In genomic region chr10:127350594-127351284, GRCm38 (mm10) we compare ENCODE assay signal across 8 mouse cellular contexts. TPM values are rescaled to one million over a fixed set of nuclear protein-coding genes. Genes with fewer than 3 reads are reported as not detected.
DNase-seq lines count a peak whose midpoint lies in the region; ATAC-seq and TF ChIP-seq lines count a peak whose summit lies in the region.

No protein-coding gene starts in this region.

- ATAC-seq in heart, embryonic 11.5 days (replicated peaks; ENCODE audit: insufficient number of reproducible peaks, low FRiP score, low TSS enrichment), result peak; percentile 70
- peak; percentile 71 for ATAC-seq in kidney, embryonic 15.5 days (replicated peaks; ENCODE audit: low FRiP score)
- ATAC-seq in liver, embryonic 14.5 days (ENCODE audit: insufficient read depth), result peak; percentile 56

- H3K9ac ChIP-seq in heart, embryonic 11.5 days (ENCODE audit: low read depth, low read length), result peak overlapping the region; percentile 59; the same call in 1 of the 2 replicates
- H3K9ac ChIP-seq in kidney, embryonic 15.5 days, result peak overlapping the region; percentile 24; the same call in 1 of the 2 replicates
- H3K9ac ChIP-seq in liver, embryonic 14.5 days (replicated peaks), result no peak overlapping the region

- no peaks in the 10 kb centered on the region for H3K4me1 ChIP-seq in heart, embryonic 11.5 days (ENCODE audit: control insufficient read depth, insufficient read depth, low read length)
- peaks cover 10% of the 10 kb centered on the region for H3K4me1 ChIP-seq in kidney, embryonic 15.5 days
- no peaks in the 10 kb centered on the region; a peak in 1 of 4 replicates for H3K4me1 ChIP-seq in liver, embryonic 14.5 days (replicated peaks; ENCODE audit: control insufficient read depth in 2 of 2, insufficient read depth in 2 of 2, low read length in 1 of 2)

- no peaks in the 10 kb centered on the region for H3K9me3 ChIP-seq in heart, embryonic 11.5 days (replicated peaks; ENCODE audit: control insufficient read depth, low read length)
- no peaks in the 10 kb centered on the region for H3K9me3 ChIP-seq in kidney, embryonic 15.5 days (replicated peaks)
- H3K9me3 ChIP-seq in liver, embryonic 14.5 days (ENCODE audit: control insufficient read depth, low read length), result no peaks in the 10 kb centered on the region

- no peak for TF ChIP-seq EP300 in liver, embryonic 14.5 days (IDR thresholded peaks at IDR 0.05; ENCODE audit: low read depth)

- H3K36me3 ChIP-seq in heart, embryonic 11.5 days (ENCODE audit: control insufficient read depth, insufficient read depth, low read length), result no peaks in the 10 kb centered on the region
- H3K36me3 ChIP-seq in kidney, embryonic 15.5 days, result no peaks in the 10 kb centered on the region
- no peaks in the 10 kb centered on the region for H3K36me3 ChIP-seq in liver, embryonic 14.5 days (replicated peaks; ENCODE audit: control insufficient read depth, insufficient read depth, low read depth)

- TF ChIP-seq CTCF in liver, embryonic 14.5 days (IDR thresholded peaks at IDR 0.05; ENCODE audit: low read depth), result peak; percentile 91

- peak; percentile 81 for DNase-seq in A20 (ENCODE audit: low read depth, low spot score)
- DNase-seq in T-cell, adult 2 months (ENCODE audit: low spot score), result peak; percentile 79
- DNase-seq in embryo, embryonic 11 days, result peak; percentile 86
- peak in 1 of 3 experiments; percentile 41 for DNase-seq in liver, embryonic 14.5 days (ENCODE audit: low read depth in 3 of 3, low spot score in 3 of 3)
- peak; percentile 72 for DNase-seq in neural tube, embryonic 10.5 days (ENCODE audit: extremely low spot score, low spot score)
- peak; percentile 83 for DNase-seq in testis, postnatal 10 days (ENCODE audit: low spot score)

- H3K27me3 ChIP-seq in heart, embryonic 11.5 days (ENCODE audit: control insufficient read depth, insufficient read depth, low read length), result peaks cover 11% of the 10 kb centered on the region
- H3K27me3 ChIP-seq in kidney, embryonic 15.5 days, result peaks cover 4% of the 10 kb centered on the region; the same call in 1 of the 2 replicates
- no peaks in the 10 kb centered on the region; the same call in 1 of the 2 replicates for H3K27me3 ChIP-seq in liver, embryonic 14.5 days (ENCODE audit: control insufficient read depth, insufficient read depth, low read length)

- H3K4me3 ChIP-seq in heart, embryonic 11.5 days (ENCODE audit: low read depth, low read length), result peak overlapping the region; percentile 18; the same call in 1 of the 2 replicates
- peak overlapping the region; percentile 31 for H3K4me3 ChIP-seq in kidney, embryonic 15.5 days (replicated peaks)
- peak overlapping the region in 1 of 2 experiments; percentile 12; a peak in 2 of 4 replicates for H3K4me3 ChIP-seq in liver, embryonic 14.5 days (ENCODE audit: insufficient read depth in 1 of 2, low read depth in 2 of 2, low read length in 2 of 2)

- H3K4me2 ChIP-seq in heart, embryonic 11.5 days, result peak overlapping the region; percentile 65
- H3K4me2 ChIP-seq in kidney, embryonic 15.5 days, result peak overlapping the region; percentile 55
- H3K4me2 ChIP-seq in liver, embryonic 14.5 days (ENCODE audit: low read depth), result peak overlapping the region; percentile 36

- 12% methylated on average over 24 of the region's 24 CpGs for WGBS in heart, embryonic 11.5 days (ENCODE audit: insufficient replicate concordance)
- WGBS in kidney, embryonic 15.5 days, result 11% methylated on average over 24 of the region's 24 CpGs
- WGBS in liver, embryonic 14.5 days (ENCODE audit: insufficient replicate concordance), result 8% methylated on average over 24 of the region's 24 CpGs

- H3K27ac ChIP-seq in heart, embryonic 11.5 days (ENCODE audit: low read depth, low read length), result no peak overlapping the region
- no peak overlapping the region for H3K27ac ChIP-seq in kidney, embryonic 15.5 days
- no peak overlapping the region for H3K27ac ChIP-seq in liver, embryonic 14.5 days

RNA-seq across cellular contexts. Expression of gene Inhbe, which starts 3.5 kb away (rescaled TPM):
- polyA plus RNA-seq in heart, embryonic 11.5 days (2014; fragmentation: Nextera tagmentation; extraction: Ambion mirVana), result 0.06 TPM in 1 of 2 replicates, not detected in the other
- polyA plus RNA-seq in kidney, embryonic 15.5 days (2015; fragmentation: Nextera tagmentation; extraction: Ambion mirVana), result not detected in 2 replicates
- polyA plus RNA-seq in liver, embryonic 14.5 days (2012; rRNA removed), result 0.59 and 0.61 TPM in 2 replicates
- polyA plus RNA-seq in liver, embryonic 14.5 days (2014; fragmentation: Nextera tagmentation; extraction: Ambion mirVana), result 0.28 and 0.38 TPM in 2 replicates

RNA-seq across cellular contexts. Expression of gene Gli1, which starts 9.0 kb away (rescaled TPM):
- 0.65 and 1.2 TPM in 2 replicates for polyA plus RNA-seq in heart, embryonic 11.5 days (2014; fragmentation: Nextera tagmentation; extraction: Ambion mirVana)
- 6.3 and 8.2 TPM in 2 replicates for polyA plus RNA-seq in kidney, embryonic 15.5 days (2015; fragmentation: Nextera tagmentation; extraction: Ambion mirVana)
- polyA plus RNA-seq in liver, embryonic 14.5 days (2012; rRNA removed), result 1.1 and 1.4 TPM in 2 replicates
- 0.15 and 0.27 TPM in 2 replicates for polyA plus RNA-seq in liver, embryonic 14.5 days (2014; fragmentation: Nextera tagmentation; extraction: Ambion mirVana)

RNA-seq across cellular contexts. Expression of gene Inhbc, which starts 19.5 kb away (rescaled TPM):
- polyA plus RNA-seq in heart, embryonic 11.5 days (2014; fragmentation: Nextera tagmentation; extraction: Ambion mirVana), result 0.19 TPM in 1 of 2 replicates, not detected in the other
- polyA plus RNA-seq in kidney, embryonic 15.5 days (2015; fragmentation: Nextera tagmentation; extraction: Ambion mirVana), result 0.19 and 0.45 TPM in 2 replicates
- 1.5 and 2.0 TPM in 2 replicates for polyA plus RNA-seq in liver, embryonic 14.5 days (2012; rRNA removed)
- polyA plus RNA-seq in liver, embryonic 14.5 days (2014; fragmentation: Nextera tagmentation; extraction: Ambion mirVana), result 2.1 and 2.4 TPM in 2 replicates

RNA-seq across cellular contexts. Expression of gene Arhgap9, which starts 29.0 kb away (rescaled TPM):
- polyA plus RNA-seq in heart, embryonic 11.5 days (2014; fragmentation: Nextera tagmentation; extraction: Ambion mirVana), result 1.7 TPM in 2 replicates
- polyA plus RNA-seq in kidney, embryonic 15.5 days (2015; fragmentation: Nextera tagmentation; extraction: Ambion mirVana), result 3.1 and 3.3 TPM in 2 replicates
- polyA plus RNA-seq in liver, embryonic 14.5 days (2012; rRNA removed), result 7.3 and 8.8 TPM in 2 replicates
- polyA plus RNA-seq in liver, embryonic 14.5 days (2014; fragmentation: Nextera tagmentation; extraction: Ambion mirVana), result 12.4 and 13.4 TPM in 2 replicates

RNA-seq across cellular contexts. Expression of gene R3hdm2, which starts 29.4 kb away (rescaled TPM):
- 27.7 and 30.3 TPM in 2 replicates for polyA plus RNA-seq in heart, embryonic 11.5 days (2014; fragmentation: Nextera tagmentation; extraction: Ambion mirVana)
- polyA plus RNA-seq in kidney, embryonic 15.5 days (2015; fragmentation: Nextera tagmentation; extraction: Ambion mirVana), result 34.7 and 35.9 TPM in 2 replicates
- polyA plus RNA-seq in liver, embryonic 14.5 days (2012; rRNA removed), result 10.9 and 16.2 TPM in 2 replicates
- polyA plus RNA-seq in liver, embryonic 14.5 days (2014; fragmentation: Nextera tagmentation; extraction: Ambion mirVana), result 9.0 and 14.0 TPM in 2 replicates
